Mouse (Mus musculus) intestine, postnatal 0 days (tissue): Measurements from ENCODE around the gene Ccnf. TPM values are rescaled to one million over a fixed set of nuclear protein-coding genes. Genes with fewer than 3 reads are reported as not detected.

Experiments
- ATAC-seq: fragments of 200-750 bp; cut with Nextera tagmentation; 2 replicates; pipeline ENCODE4 v1.8.0; 2017; ENCODE audit warnings: mild to moderate bottlenecking, moderate TSS enrichment, moderate library complexity
- H3K27ac ChIP-seq: fragments of 300-500 bp; sonication (generic); 2 replicates; pipeline ENCODE4 v1.5.1; 2014; ENCODE audit warnings: mild to moderate bottlenecking, low read depth, low read length, moderate library complexity
- H3K27me3 ChIP-seq: fragments of 300-500 bp; sonication (generic); replicated peaks from 2 replicates; pipeline ENCODE4 v1.6.1; 2014; ENCODE audit warnings: low read length, mixed read lengths; ENCODE audit not compliant: control insufficient read depth, insufficient read depth
- H3K36me3 ChIP-seq: fragments of 300-500 bp; sonication (generic); 2 replicates; pipeline ENCODE4 v1.6.1; 2014; ENCODE audit warnings: mild to moderate bottlenecking, moderate library complexity; ENCODE audit not compliant: control insufficient read depth, insufficient read depth
- H3K4me1 ChIP-seq: fragments of 300-500 bp; sonication (generic); replicated peaks from 2 replicates; pipeline ENCODE4 v1.6.1; 2014; ENCODE audit warnings: antibody characterized with exemption, low read length, mixed read lengths; ENCODE audit not compliant: control insufficient read depth, insufficient read depth
- H3K4me2 ChIP-seq: fragments of 300-500 bp; sonication (generic); replicated peaks from 2 replicates; pipeline ENCODE4 v1.6.1; 2014; ENCODE audit warnings: low read depth, mild to moderate bottlenecking, moderate library complexity
- H3K4me3 ChIP-seq: fragments of 300-500 bp; sonication (generic); 2 replicates; pipeline ENCODE4 v1.5.1; 2014; ENCODE audit warnings: low read depth, low read length
- H3K9ac ChIP-seq: fragments of 300-500 bp; sonication (generic); 2 replicates; pipeline ENCODE4 v1.6.1; 2014; ENCODE audit warnings: mild to moderate bottlenecking, low read depth, low read length
- H3K9me3 ChIP-seq: fragments of 300-500 bp; sonication (generic); 2 replicates; pipeline ENCODE4 v1.6.1; 2016; ENCODE audit warnings: mixed run types; ENCODE audit not compliant: control insufficient read depth
- CTCF ChIP-seq: sonication (generic); IDR thresholded peaks from 2 replicates; pipeline ENCODE4 v1.5.1; 2016; ENCODE audit warnings: low read depth, mild to moderate bottlenecking, control low read depth, antibody characterized with exemption, moderate library complexity
- WGBS: fragments of 180-500 bp; shearing (Covaris S2); extraction: QIAGEN DNeasy Blood & Tissue Kit; methylation state at CpG from one replicate; pipeline ENCODE4 v1.1.7; 2014; 5-methylcytosine and 5-hydroxymethylcytosine counted together
- polyA plus RNA-seq: library from polyadenylated mRNA; unstranded; fragments of >200 nt; fragmentation: Nextera tagmentation; extraction: Ambion mirVana; gene quantifications from 2 replicates; pipeline ENCODE4 v1.2.1, GENCODE M21; 2015

The Ccnf gene
- polyA plus RNA-seq: 7.8 and 8.6 TPM in 2 replicates

- no peaks in the 10 kb centered on the region for H3K27me3 ChIP-seq
- peaks cover 12% of the 10 kb centered on the region; the same call in 1 of the 2 replicates for H3K36me3 ChIP-seq
- under 1% methylated on average over 47 of the region's 48 CpGs for WGBS
- H3K9me3 ChIP-seq: no peaks in the 10 kb centered on the region
- H3K4me3 ChIP-seq: peak within 1 kb of the TSS; percentile 68
- peak within 1 kb of the TSS; percentile 63 for H3K9ac ChIP-seq
- H3K27ac ChIP-seq: peak within 1 kb of the TSS; percentile 29; the same call in 1 of the 2 replicates
- ATAC-seq: peak; percentile 100
- TF ChIP-seq CTCF: peak; percentile 66
- H3K4me2 ChIP-seq: peak within 1 kb of the TSS; percentile 78
- no peaks in the 10 kb centered on the region for H3K4me1 ChIP-seq
These were observed at the start of gene Ccnf for GRCm38 (mm10) chr17:24251320-24252069. TSS of gene Ccnf (minus strand) at chr17:24251484.

- WGBS: 57% methylated on average over 4 of the region's 4 CpGs
- H3K9me3 ChIP-seq: no peaks in the 10 kb centered on the region
- TF ChIP-seq CTCF: no peak
- no peaks in the 10 kb centered on the region for H3K36me3 ChIP-seq
- H3K4me1 ChIP-seq: no peaks in the 10 kb centered on the region
- H3K4me3 ChIP-seq: no peak overlapping the region
- no peak overlapping the region for H3K9ac ChIP-seq
- H3K27me3 ChIP-seq: no peaks in the 10 kb centered on the region
- ATAC-seq: no peak
- no peak overlapping the region for H3K4me2 ChIP-seq
- no peak overlapping the region for H3K27ac ChIP-seq
These were observed 49.4 kb upstream of the Ccnf start for GRCm38 (mm10) chr17:24300651-24301050.

GRCm38 (mm10) chr17:24289338-24289737, 38.1 kb upstream of the Ccnf start:
- no peak overlapping the region for H3K4me3 ChIP-seq
- no peaks in the 10 kb centered on the region for H3K9me3 ChIP-seq
- H3K9ac ChIP-seq: no peak overlapping the region
- WGBS: 78% methylated on average over 5 of the region's 5 CpGs
- no peaks in the 10 kb centered on the region for H3K4me1 ChIP-seq
- no peaks in the 10 kb centered on the region for H3K36me3 ChIP-seq
- no peak overlapping the region for H3K4me2 ChIP-seq
- ATAC-seq: no peak
- TF ChIP-seq CTCF: no peak
- H3K27ac ChIP-seq: no peak overlapping the region
- no peaks in the 10 kb centered on the region for H3K27me3 ChIP-seq

- TF ChIP-seq CTCF: no peak
- 80% methylated on average over 9 of the region's 9 CpGs for WGBS
- no peak overlapping the region for H3K27ac ChIP-seq
- no peaks in the 10 kb centered on the region for H3K9me3 ChIP-seq
- H3K27me3 ChIP-seq: no peaks in the 10 kb centered on the region
- no peak for ATAC-seq
- H3K4me2 ChIP-seq: no peak overlapping the region
- no peak overlapping the region for H3K9ac ChIP-seq
- H3K36me3 ChIP-seq: no peaks in the 10 kb centered on the region
- no peak overlapping the region for H3K4me3 ChIP-seq
- no peaks in the 10 kb centered on the region for H3K4me1 ChIP-seq
These were observed 37.2 kb upstream of the Ccnf start for GRCm38 (mm10) chr17:24288477-24288876.

GRCm38 (mm10) chr17:24285680-24286079, 34.4 kb upstream of the Ccnf start:
- Histone ChIP-seq H3K4me3 (no peak overlapping the region), H3K9me3 (no peaks in the 10 kb centered on the region), H3K4me1 (no peaks in the 10 kb centered on the region), H3K4me2 (no peak overlapping the region), H3K9ac (no peak overlapping the region), H3K27ac (no peak overlapping the region), H3K36me3 (no peaks in the 10 kb centered on the region), H3K27me3 (no peaks in the 10 kb centered on the region)
- TF ChIP-seq CTCF: no peak
- 51% methylated on average over 3 of the region's 3 CpGs for WGBS
- no peak for ATAC-seq

- no peaks in the 10 kb centered on the region for H3K27me3 ChIP-seq
- H3K27ac ChIP-seq: no peak overlapping the region
- no peaks in the 10 kb centered on the region for H3K4me1 ChIP-seq
- WGBS: 61% methylated on average over 9 of the region's 9 CpGs
- no peak for ATAC-seq
- no peaks in the 10 kb centered on the region for H3K9me3 ChIP-seq
- no peak overlapping the region for H3K4me3 ChIP-seq
- no peak for TF ChIP-seq CTCF
- no peak overlapping the region for H3K9ac ChIP-seq
- no peak overlapping the region for H3K4me2 ChIP-seq
- H3K36me3 ChIP-seq: no peaks in the 10 kb centered on the region
These were observed 32.1 kb upstream of the Ccnf start for GRCm38 (mm10) chr17:24283266-24283818.
